Mouse (Mus musculus) testis, adult 2 months (tissue): ENCODE measurements at regions not wholly inside any gene's neighbourhood (a gene's known extent, or its start where the extent isn't known, plus 50 kb on each side); places are given as distances from the start of the nearest gene placed in this dataset.

Experiments used
- CTCF ChIP-seq: fragments of 200-500 bp; IDR thresholded peaks from 2 replicates; pipeline ENCODE4 v1.5.1; 2012; ENCODE audit warnings: low read depth, mild to moderate bottlenecking, inconsistent platforms, low read length, moderate library complexity; ENCODE audit not compliant: control insufficient read depth, insufficient read depth, insufficient replicate concordance
- POLR2A ChIP-seq: fragments of 200-500 bp; IDR thresholded peaks from 2 replicates; pipeline ENCODE4 v1.6.1; 2012; ENCODE audit warnings: low read depth, mild to moderate bottlenecking, inconsistent platforms, low read length, moderate library complexity; ENCODE audit not compliant: control insufficient read depth

DNA sequence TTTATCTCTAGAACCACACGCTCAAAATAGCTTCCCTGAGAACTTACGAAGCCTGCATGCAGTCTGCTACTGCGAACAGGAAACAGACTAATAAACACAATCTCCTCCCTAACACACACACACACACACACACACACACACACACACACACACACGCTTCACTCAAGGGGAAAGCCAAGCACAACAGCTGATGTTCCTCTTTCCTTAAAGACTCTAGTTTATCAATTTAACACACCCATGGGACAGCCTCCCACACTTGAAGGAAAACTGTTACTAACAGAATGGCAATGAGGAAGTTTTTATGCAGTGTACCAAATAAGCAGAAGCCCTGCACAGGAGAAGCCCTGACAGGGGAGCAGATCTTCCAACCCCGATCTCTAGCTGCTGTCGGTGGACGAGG is 177.3 kb downstream of the Rybp start:
- TF ChIP-seq POLR2A (no peak), CTCF (no peak)
